Mouse (Mus musculus) ovary, postnatal 14 days (tissue): Measurements from ENCODE around the gene Dnah10.

Experiments used
- DNase-seq: peaks from one replicate; pipeline ENCODE4 v3.0.0; 2022; ENCODE audit warnings: low spot score

The Dnah10 gene

DNA sequence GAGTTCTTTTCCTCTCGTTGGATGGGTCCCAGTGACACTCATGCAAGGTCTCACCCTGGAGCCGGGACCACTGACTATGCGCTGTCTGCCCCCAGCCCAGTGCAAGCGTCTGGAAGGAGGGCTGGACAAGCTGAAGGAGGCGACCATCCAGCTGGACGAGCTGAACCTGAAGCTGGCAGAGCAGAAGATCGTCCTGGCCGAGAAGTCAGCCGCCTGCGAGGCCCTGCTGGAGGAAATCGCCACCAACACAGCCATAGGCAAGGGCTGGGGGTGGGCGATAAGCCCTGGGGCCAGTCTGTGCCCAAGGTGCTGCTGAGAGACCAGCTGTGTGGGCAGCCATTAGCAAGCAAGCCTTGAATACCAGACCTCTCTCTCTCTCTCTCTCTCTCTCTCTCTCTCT lies 87.6 kb downstream of the Dnah10 start:
- DNase-seq = no peak

DNA sequence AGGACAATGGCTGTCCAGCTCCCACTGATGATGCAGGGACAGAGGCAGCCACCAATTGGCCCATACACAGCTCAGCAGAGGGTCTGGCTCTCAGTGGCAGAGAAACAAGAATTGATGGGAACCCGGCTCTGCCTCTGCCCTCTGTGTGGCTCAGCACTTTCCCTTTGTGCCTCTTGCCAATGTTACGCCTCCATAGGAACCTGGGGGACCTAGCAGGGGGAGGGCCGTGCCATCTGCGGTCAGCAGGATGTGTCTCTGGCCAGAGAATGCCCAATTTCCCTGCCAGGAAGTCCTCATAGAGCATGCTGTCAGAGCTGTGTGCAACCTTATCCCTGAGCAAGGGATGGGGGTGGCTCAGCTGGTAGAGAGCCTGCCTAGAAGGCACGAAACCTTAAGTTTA lies 89.9 kb downstream of the Dnah10 start:
- no peak for DNase-seq

DNA sequence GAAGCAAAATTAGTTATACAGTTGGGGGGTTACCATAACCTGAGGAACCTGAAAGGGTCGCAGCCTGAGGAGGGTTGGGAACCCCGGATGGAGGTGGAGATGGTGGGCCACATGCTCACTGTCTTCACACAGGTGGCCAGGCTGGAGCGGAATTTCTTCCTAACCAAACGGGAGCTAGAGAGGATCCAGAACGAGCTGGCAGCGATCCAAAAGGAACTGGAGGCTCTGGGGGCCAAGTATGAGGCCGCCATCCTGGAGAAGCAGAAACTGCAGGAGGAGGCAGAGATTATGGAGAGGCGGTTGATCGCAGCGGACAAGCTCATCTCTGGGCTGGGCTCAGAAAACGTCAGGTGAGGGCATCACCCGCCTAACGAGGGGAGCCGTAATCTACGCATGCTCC lies 92.2 kb downstream of the Dnah10 start:
- DNase-seq = no peak

DNA sequence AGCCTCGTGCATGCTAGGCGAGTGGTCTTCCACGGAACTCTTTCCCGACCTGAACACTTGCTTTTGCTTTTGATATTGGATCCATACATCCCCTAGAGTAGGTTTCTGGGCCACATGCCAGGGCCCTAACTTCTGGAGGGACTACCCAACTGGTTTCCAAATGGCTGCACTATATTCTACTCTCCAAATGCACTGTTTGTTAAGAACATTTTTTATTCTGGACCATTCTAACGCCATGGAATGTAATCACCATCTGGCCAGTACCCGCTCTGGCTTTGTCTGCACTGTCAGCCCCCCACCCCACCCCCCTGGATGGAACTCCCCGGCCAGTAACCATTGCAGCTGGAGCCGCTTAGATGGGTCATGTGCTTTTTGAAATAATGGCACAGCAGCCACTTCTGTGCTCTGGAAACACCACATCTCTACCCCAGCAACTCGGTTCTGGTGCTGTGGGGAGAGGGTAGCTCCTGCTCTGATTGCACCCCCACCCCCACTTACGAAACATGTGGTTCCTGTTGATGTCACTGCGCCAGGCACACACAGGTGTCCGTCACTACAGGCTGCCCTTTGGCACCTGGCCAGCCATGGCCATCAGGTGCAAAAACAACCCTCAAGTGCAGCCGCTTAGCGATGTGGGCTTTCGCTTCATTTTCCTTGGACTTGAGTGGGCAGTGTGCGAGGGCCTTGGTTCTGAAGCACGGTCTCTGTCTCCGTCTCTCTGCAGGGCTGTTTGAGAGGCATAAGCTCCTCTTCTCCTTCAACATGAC lies 97.4 kb downstream of the Dnah10 start:
- DNase-seq = no peak

DNA sequence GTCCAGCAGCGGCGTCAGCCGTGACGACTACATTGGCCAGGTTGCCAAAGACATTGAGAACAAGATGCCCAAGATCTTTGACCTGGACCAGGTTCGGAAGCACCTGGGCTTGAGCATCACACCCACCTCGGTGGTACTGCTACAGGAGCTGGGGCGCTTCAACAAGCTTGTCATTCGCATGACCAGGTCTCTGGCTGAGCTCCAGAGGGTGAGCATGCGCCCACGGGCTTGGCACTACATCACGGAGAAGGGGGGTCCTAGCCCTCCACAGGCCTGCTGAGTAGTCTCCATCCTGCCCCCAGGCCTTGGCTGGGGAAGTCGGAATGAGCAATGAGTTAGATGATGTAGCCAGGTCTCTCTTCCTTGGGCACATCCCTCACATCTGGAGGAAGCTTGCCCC lies 105.4 kb downstream of the Dnah10 start:
- no peak for DNase-seq

DNA sequence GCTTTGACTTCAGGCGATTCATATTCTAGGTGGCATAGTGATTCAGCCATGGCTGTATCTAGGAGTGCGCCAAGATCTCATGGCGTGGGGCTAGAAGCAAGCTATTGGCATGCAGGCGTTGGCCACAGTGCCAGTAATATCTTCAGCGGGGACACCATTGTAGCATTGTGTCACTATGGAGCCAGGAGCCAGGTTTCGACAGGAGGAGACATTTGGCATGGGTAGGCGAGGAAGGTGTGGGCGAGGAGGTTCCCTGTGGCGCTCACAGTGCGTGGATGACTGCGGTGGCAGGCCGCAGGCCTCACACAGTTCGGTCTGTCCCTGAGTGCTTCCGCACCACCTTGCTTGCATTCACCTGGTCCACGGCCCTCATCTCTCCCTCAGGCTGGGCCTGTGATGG lies 110.3 kb downstream of the Dnah10 start:
- no peak for DNase-seq

DNA sequence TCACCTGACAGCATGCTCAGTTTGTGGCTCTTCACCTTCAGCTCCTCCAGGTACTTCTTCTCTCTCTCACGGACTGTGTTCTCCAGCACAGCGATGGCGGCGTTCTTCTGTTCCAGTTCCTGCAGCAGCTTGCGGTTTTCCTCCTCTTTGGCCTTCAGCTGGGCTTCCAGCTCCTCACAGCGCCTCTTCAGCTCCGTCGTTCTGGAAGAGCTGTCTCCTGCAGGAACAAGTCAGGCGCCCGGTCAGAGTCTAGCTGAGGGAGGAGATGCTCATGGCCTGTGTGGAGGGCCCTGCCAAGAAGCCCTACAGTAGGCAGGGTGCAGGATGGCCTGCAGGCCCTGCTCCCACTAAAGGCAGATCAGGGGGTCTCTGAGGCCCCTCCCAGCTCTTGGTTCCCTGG lies 111.2 kb downstream of the Dnah10 start:
- no peak for DNase-seq

DNA sequence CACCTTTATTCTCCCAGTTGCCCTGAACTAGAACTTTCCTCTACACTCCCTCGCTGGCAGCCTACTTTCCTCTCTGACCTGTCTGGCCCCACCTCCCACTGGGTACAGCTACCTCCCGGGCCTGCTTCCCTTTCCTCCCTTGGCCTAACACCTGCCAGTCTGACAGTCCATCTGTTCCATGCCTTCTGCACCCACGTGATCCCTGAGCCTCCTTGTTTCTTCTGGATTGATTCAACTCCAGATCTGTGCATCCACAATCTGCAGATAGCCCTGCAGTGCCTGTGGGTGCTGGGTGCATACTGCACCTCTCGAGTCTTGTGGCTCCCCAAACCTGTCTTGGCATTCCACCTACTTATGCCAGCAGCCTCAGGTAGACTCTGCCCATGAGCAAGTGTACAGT lies 111.7 kb downstream of the Dnah10 start:
- no peak for DNase-seq

DNA sequence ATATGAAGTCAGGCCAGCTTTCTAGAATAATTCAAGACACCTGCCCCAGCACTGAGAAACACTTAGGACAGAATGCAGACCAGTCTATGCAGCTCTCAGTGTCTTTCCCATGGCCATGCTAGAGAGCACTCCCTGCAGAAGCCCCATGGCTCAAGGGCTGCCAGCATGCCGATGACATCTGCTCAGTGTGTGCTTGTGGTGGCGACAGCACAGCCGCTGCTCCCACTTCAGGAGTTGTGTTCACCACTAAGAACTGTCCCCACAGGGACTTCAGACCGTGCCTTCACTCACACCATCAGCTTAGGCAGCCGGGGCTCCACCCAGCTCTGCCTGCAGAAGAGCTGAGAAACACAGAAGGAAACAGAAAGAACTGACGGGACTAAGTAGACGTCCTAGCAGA lies 115.3 kb downstream of the Dnah10 start:
- no peak for DNase-seq

DNA sequence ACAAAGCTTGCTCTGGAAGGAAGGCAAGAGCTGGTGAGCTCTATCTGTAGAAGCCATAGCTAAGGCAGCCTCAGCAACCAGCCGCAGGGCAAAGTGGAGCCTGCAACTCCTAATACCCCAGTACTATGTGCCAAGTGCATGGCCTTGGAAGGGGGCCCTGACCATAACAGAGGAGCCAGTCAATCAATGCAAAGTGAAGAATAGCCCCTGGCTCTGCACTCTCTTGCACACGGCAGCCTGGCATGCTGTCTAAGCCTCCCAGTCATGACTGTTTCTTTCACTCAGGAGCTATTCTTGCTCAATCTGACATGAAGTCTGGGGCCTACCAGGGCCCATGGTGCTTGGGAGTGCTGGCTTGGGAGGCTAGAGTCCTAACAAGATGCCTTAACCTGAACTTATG lies 115.8 kb downstream of the Dnah10 start:
- DNase-seq = no peak

DNA sequence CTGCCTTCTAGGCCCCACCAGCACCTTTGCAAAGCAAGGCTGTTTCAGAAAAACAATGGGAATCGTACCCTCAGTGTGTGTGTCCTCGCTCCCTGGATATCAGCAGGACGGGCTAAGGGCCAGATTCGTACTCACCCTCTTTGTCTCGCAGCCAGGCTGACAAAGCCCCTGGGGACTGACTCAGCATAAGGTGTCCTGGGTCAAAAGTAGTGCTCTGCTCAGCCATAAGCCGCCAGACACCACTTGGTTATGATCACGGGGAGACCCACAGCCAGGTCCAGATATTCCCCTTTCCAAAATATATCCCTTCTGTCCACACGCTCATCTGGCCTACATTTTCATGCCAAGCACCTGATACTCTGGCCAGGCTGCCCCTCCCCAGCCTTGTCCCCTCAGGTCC lies 118.5 kb downstream of the Dnah10 start:
- DNase-seq = no peak

DNA sequence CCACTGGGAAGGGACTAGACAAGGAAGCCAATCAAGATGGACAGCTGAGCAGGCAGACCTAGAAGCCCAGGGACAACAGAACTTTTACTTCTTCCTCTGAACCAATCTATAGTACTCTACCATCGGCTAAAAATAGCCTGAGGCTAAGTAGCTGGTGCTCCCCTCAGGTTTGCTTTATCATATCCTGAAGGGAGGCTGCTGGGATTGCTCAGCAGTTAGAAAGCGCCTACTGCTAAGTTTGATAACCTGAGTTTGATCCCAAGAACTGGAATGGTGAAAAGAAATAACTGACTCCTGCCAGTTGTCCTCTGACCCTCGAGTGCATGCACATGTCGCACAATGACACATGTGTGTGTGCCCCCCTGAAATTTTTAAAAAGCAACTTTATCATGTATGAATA lies 120.0 kb downstream of the Dnah10 start:
- DNase-seq = no peak

DNA sequence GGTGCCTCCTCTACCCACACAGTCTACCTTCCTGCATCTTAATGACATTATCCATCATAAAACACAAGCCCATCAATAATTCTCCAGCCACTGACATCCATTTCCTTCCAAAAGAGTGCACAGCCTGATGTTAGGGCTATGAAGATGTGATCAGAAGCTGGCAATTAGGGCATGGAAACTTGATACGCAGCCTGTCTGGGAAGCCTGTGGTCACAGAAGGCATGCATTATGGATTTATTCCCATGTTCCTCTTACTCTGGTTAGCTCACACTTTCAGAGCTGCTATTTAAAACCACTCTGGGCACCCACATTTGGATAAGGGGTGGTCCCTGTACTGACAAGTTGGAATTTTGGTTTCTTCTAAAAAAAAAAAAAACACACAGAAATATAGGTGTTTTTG lies 122.1 kb downstream of the Dnah10 start:
- no peak for DNase-seq

DNA sequence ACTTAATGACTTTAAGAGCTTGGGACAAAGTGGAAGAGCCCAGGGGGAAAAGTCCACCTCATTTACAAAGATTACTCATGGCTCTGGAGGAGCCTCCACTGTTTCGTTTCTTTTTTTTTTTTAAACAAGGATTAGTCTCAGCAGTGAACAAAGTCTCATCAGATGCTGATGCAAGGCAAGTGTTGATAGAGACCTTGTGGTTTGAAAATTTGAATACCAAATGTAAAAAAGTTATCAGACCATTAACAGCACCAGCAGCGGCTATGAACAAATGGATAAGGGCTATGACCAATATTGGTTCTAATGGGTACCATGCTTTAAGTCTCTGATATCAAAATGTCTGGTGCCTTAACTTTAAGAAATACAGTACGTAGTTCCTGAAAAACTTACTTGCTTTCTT lies 124.1 kb downstream of the Dnah10 start:
- no peak for DNase-seq

DNA sequence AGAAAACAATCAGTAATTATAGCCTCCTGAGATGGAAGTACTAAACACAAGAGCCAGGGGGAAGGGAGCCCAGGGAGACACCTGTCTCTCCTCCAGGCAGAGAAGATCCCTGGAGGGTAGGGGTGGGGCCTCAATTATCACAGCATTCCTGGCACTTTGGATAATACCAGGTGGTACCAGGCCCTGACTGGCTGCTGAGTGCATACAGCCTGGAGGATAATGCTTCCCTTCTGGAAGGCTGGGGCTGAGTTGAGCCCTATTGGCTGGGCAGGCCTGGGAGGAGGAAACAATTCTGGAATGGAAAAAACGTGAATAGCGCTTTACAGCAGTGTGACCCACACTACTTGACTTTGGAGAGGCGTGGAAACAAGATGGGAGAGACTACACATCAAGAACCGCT lies 126.7 kb downstream of the Dnah10 start:
- DNase-seq = no peak

DNA sequence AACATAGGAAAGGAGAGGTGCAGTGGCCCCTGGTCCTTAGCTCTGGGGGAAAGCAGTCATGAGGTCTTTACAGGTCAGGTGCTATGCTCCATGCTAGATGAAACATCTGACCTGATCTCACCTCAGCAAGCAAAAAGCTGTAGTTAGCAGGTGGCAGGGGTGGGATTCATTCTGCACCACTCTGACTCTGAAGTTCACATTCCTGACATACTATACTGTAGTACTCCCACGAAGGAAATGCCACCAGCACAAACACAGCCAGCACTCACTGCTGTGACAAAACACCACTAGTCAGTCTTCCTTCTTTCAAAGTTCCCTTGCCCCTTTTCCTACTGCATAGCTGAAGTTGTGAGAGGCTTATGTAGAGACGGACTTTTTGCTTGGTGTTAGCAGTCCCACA lies 127.4 kb downstream of the Dnah10 start:
- DNase-seq = no peak

DNA sequence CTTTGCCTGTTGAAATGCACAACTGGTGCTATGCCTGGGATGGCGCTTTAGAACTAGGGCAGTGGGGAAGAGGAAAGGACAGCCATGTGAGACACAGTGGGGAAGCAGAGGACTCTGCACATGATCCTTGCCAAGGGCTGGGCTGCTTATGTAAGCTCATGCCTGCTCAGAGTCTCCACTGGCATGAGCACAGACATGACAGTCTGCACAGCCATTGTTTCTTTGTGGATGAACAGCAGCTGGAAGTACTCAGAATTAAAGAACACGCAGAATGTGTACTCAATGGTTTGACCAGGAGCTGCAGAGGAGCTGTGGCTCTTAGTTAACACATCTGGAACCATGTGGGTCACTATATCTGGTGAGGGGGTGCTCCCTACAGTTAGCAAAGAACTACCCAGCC lies 128.2 kb downstream of the Dnah10 start:
- no peak for DNase-seq

DNA sequence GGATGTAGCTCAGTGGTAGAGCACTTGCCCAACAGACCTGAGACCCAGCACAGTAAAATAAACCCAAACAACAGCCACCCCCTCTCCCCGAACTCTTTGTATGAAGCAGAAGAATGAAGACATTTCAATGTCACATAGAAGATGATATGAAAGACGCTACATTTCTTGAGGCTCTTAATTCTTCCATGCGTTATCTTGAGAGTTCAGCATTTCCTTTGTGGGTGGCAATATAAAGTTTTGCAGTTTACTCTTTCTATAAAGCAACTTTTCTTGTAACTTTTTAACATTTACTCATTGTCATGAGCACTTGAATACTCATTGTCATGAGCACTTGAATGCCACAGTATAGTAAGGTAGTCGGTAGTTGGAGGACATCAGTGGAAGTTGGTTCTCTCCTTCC lies 129.3 kb downstream of the Dnah10 start:
- DNase-seq = no peak

DNA sequence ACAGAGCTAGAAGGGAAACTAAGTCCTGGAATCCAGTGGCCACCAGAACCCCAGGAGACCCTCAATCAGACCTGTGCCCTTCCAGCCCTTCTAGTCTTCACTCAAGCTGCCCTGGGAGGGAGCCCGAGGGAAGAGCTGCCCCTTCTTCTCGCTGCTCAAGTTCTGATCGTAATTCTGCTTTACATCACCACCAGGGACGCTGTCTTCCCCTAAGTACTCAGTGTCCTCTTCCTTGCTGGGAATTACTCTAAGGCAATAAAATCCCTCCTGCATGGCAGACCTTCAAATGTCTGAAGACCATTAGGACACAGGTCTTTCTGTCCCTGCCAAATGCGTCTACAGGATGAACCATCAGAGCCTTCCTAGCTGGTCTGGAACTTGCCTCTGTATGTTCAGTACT lies 135.1 kb downstream of the Dnah10 start:
- DNase-seq = no peak

DNA sequence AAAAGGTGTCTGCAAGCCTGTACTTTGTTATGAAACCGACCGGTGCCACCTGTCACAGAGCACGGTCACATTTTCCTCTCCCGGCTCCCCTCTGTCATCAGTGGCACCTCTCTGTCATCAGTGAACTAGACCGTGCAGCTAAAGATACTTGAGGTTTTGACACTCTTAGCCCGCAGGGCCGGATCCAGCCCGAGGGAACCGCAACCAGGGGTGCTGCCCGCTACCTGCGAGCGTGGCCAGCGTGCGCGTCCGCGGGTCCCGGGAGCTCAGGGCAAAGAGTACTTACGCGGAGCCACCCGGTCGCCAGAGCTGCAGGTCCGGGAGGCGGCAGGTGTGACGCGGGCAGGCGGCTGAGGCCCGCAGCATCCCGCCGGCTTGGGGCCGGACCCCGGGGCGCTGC lies 136.6 kb downstream of the Dnah10 start:
- DNase-seq = no peak

DNA sequence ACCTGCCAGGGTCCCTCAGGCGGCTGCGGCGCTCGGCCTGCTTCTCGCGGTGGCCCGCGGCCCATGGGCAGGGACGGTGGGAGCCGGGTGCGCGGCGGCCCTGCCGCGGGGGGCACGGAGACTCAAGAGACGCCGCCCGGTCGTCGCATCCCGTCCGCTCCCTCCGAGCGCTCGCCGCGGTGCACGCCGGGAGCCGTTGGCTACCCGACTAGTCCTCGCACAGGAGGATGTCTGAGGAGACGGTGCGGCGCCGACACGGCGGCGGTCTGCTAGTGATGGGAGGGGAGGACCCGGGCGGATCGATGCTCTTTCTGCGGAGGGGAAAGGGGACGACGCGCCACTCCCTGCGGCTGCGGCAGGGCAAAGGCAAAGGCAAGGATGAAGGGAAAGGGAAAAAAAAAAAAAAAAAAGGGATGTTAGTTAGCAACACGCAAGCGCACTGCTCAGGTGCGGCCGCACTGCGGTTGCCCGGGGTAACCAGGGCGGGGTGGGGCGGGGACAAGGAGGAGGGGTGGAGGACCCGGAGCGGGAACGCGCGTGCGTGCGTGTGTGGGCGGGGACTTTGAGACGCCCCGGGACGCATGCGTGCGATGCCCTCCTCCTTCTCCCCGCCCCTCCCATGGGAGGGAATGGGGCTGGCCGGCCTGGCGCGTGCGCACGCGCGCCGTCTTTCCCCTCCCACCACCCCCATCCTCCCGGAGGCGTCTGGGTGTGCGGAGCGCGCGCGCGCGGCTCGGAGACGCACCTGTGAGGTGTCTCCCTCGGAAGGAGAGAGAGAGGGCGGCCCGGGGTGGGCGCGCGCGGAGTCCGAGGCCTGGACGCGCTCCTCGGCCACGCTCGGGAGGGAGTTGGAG lies 137.4 kb downstream of the Dnah10 start, which contains the start of the genes Ccdc92 and Zfp664:
Gene Ccdc92 (minus strand): TSS at position 412 of the 854 bp plus-strand sequence.
Gene Zfp664 (plus strand): TSS at position 679 of the 854 bp plus-strand sequence.
- peak; percentile 92 for DNase-seq

DNA sequence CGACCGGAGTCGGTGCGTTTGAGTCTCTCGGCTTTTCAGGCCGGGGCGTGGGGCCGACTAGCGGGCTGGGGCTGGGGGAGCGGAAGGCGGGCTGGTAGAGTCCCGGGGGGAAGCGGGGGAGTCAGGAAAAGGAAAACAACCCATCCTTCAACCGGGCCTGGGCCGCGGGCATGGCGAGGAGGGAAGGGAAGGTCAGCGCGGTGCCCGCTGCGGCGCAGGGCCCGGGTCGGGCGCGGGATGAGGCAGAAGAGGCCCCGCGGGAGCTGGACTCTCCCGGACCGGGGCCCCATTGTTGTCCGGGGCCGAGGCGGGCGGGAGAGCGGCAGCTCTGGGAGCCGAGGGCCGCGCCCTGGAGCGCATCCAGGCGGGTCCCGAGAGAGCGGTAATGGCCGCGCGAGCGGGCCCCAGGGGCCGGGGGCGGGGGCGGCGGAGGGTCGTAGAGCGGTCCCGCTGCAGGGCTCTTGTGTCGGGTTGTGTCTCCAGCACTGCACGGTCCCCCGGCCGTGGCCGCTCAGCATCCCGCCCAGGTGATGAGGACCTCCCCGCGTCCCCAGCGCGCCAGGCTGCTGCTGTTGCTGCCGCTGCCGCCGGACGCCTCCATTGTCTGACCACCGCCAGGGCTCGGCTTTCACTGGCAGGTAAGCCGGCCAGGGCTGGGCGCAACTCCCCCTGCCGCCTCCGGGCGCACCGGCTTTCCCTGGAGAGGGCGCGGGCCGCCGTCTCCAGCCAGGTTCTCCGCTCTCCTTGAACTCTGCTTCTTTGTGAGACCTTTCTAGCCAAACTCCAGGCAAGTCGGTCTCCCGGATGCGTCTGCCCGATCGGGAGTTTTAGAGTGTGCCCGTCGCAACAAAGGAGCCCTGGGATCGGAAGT lies 138.2 kb downstream of the Dnah10 start:
- peak; percentile 36 for DNase-seq
